Mouse (Mus musculus) spleen, adult 2 months (tissue): ENCODE data around the gene Gm49380. TPM values are rescaled to one million over a fixed set of nuclear protein-coding genes. Genes with fewer than 3 reads are reported as not detected.

Source experiments
- DNase-seq, 2 experiments: peaks; one replicate each; pipeline versions ENCODE4 v3.0.0 to v3.0.0-alpha.2; 2012 to 2021; ENCODE audit warnings: low spot score in 2 of 2, low read depth in 1 of 2
- H3K27ac ChIP-seq: fragments of 200-500 bp; 2 replicates; pipeline ENCODE4 v1.5.1; 2012; ENCODE audit warnings: low read length, inconsistent platforms; ENCODE audit not compliant: insufficient read depth
- H3K27me3 ChIP-seq: fragments of 200-500 bp; 2 replicates; pipeline ENCODE4 v1.6.1; 2012; ENCODE audit warnings: mild to moderate bottlenecking, moderate library complexity, low read length, inconsistent platforms; ENCODE audit not compliant: control insufficient read depth, insufficient read depth
- H3K36me3 ChIP-seq: fragments of 200-500 bp; 2 replicates; pipeline ENCODE4 v1.6.1; 2012; ENCODE audit warnings: mild to moderate bottlenecking, low read length, inconsistent platforms; ENCODE audit not compliant: control insufficient read depth, insufficient read depth
- H3K4me1 ChIP-seq: fragments of 200-500 bp; 2 replicates; pipeline ENCODE4 v1.6.1; 2011; ENCODE audit warnings: inconsistent platforms; ENCODE audit not compliant: control insufficient read depth, insufficient read depth, insufficient read length
- H3K4me3 ChIP-seq: fragments of 200-500 bp; 2 replicates; pipeline ENCODE4 v1.5.1; 2011; ENCODE audit warnings: mild to moderate bottlenecking, inconsistent platforms; ENCODE audit not compliant: insufficient read depth, insufficient read length; ENCODE audit errors: extremely low read depth
- CTCF ChIP-seq: fragments of 200-500 bp; IDR thresholded peaks from 2 replicates; pipeline ENCODE4 v1.5.1; 2011; ENCODE audit warnings: mild to moderate bottlenecking, inconsistent platforms; ENCODE audit not compliant: insufficient read depth, insufficient read length, insufficient replicate concordance; ENCODE audit errors: extremely low read depth
- POLR2A ChIP-seq: fragments of 200-500 bp; IDR thresholded peaks from 2 replicates; pipeline ENCODE4 v1.6.1; 2011; ENCODE audit warnings: low read depth, low read length, inconsistent platforms
- WGBS: fragments of 180-500 bp; shearing (Covaris S2); methylation state at CpG from one replicate; pipeline ENCODE4 v1.1.7; 2018; 5-methylcytosine and 5-hydroxymethylcytosine counted together
- polyA plus RNA-seq: library from polyadenylated mRNA; depleted of rRNA; stranded (reverse); fragments of >200 nt; gene quantifications from 2 replicates; pipeline ENCODE4 v1.2.3, GENCODE M21; 2012

Gm49380 gene
- polyA plus RNA-seq, 1 experiment, result not detected

DNA sequence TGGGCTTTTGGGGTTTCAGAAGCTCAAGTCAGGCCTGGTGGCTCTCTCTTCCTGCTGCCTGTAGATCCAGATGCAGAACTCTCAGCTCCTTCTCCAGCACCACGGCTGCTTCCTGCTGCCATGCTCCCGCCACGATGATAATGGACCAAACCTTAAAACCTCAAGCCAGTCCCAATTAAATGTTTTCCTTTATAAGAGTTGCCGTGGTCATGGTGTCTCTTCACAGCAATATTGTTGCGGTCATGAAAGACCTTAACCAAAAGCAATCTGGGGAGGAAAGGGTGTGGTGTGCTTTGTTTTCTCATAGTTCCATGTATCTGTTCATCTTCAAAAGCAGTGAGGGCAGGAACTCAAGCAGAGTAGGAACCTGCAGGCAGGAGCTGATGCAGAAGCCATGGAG lies 76.2 kb downstream of the Gm49380 start:
- Histone ChIP-seq H3K36me3 (no peaks in the 10 kb centered on the region), H3K27ac (no peak overlapping the region), H3K27me3 (no peaks in the 10 kb centered on the region), H3K4me3 (no peak overlapping the region), H3K4me1 (peaks cover 2% of the 10 kb centered on the region; the same call in 1 of the 2 replicates)
- DNase-seq, result no peak
- WGBS, result 83% methylated on average over 5 of the region's 5 CpGs
- no peak for TF ChIP-seq CTCF
- TF ChIP-seq POLR2A, result no peak

DNA sequence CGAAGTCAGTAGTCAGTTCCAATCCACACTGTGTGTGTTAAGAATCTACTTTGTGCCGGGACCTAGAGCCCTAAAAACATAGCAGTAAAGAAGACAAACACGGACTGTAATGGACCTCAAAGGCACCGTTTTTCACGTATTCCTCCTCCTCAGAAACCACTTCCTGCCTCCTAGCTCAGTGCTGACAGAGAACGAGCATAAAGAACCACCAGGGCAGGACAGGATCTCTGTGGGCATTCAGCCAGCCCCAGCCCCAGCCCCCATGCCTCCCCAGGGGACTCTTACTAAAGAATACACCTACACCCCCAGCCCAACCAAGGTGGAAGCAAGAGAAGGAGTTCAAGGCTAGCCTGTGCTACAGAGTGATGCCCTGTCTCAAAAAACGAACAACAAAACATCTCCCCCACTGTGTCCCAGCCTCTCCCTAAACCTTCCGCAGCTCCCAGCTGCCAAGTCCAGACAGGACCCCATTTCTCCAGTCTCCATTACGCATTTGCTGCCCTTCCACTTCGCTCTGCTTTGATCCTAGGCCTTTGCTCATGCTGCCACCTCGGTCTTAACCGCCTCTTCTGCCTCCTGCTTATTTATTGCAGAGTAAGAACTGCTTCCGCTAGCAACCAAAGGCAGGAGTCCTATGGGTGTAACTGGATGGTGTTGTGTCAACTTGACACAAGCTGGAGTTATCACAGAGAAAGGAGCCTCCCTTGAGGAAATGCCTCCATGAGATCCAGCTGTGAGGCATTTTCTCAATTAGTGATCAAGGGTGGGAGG lies 79.2 kb downstream of the Gm49380 start:
- TF ChIP-seq CTCF, result no peak
- no peak for TF ChIP-seq POLR2A
- Histone ChIP-seq H3K4me3 (peak overlapping the region; percentile 42; the same call in 1 of the 2 replicates), H3K36me3 (no peaks in the 10 kb centered on the region), H3K27ac (peak overlapping the region; percentile 77), H3K4me1 (peaks cover 2% of the 10 kb centered on the region; the same call in 1 of the 2 replicates), H3K27me3 (no peaks in the 10 kb centered on the region)
- WGBS, result 42% methylated on average over 13 of the region's 13 CpGs
- DNase-seq, result peak in 1 of 2 experiments; percentile 37

DNA sequence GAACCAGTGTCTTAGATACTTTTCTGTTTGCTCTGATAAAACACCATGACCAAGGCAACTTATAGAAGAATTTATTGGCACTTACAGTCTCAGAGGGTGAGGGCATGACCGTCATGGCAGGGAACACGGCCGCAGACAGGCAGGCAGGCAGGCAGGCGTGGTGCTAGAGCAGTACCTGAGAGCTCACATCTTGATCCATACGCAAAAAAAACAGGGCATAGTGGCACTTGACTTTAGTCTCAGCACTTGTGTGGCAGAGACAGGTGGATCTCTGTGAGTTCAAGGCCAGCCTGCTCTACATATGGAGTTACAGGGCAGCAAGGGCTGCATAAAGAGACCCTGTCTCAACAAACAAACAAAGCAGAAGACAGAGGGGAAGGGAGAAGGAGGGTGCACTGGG lies 80.0 kb downstream of the Gm49380 start:
- Histone ChIP-seq H3K4me3 (0 out of 2 replicates have a peak overlapping the region, but pooled peaks have one; percentile 25), H3K27me3 (no peaks in the 10 kb centered on the region), H3K4me1 (peaks cover 2% of the 10 kb centered on the region; the same call in 1 of the 2 replicates), H3K36me3 (no peaks in the 10 kb centered on the region), H3K27ac (peak overlapping the region; percentile 77)
- no peak for DNase-seq
- WGBS, result 89% methylated on average over 5 of the region's 5 CpGs
- no peak for TF ChIP-seq POLR2A
- TF ChIP-seq CTCF, result no peak

DNA sequence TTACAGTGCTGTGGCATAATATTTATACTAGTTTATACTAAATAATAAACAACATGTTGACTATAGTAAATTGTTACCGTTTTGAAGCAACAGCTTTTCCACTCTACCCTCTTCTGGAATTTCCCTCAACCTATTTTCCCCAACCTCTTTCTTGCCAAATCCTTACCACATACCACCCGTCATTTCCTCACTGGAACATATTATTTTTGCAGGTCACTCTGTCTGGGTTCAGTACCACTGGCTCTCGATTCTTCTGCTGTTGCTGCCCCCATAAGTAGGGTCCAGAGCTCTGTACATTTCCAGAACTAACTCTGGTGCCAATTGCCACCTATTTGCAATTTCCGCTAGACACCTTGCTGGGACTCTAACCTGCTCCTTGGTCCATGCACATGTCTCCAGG lies 81.4 kb downstream of the Gm49380 start:
- Histone ChIP-seq H3K27ac (peak overlapping the region; percentile 40; the same call in 1 of the 2 replicates), H3K27me3 (no peaks in the 10 kb centered on the region), H3K4me3 (no peak overlapping the region), H3K4me1 (peaks cover 2% of the 10 kb centered on the region; the same call in 1 of the 2 replicates), H3K36me3 (no peaks in the 10 kb centered on the region)
- no peak for DNase-seq
- 67% methylated on average over 4 of the region's 4 CpGs for WGBS
- TF ChIP-seq POLR2A, result no peak
- no peak for TF ChIP-seq CTCF

DNA sequence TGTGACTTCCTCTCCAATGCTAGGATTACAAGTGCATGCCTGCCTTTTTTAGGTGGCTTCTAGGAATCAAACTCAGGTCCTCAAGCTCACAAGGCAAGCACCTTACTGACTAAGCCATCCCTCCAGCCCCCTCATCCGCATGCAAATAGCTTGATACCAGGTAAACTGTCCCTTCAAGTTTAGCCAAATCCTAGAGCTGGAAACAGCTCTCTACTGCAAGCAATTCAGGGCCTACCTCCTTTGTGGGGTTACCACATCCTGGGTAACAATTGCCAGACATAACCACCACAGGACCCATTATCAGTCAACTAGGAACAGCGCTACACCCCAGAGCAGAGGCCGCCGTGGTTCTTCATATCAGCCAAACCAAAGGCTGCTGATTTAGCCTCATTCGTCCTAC lies 82.2 kb downstream of the Gm49380 start:
- Histone ChIP-seq H3K27me3 (no peaks in the 10 kb centered on the region), H3K4me1 (peaks cover 2% of the 10 kb centered on the region; the same call in 1 of the 2 replicates), H3K27ac (peak overlapping the region; percentile 71), H3K36me3 (no peaks in the 10 kb centered on the region), H3K4me3 (no peak overlapping the region)
- peak in 1 of 2 experiments; percentile 45 for DNase-seq
- 38% methylated on average over 5 of the region's 5 CpGs for WGBS
- TF ChIP-seq POLR2A (no peak), CTCF (no peak)

DNA sequence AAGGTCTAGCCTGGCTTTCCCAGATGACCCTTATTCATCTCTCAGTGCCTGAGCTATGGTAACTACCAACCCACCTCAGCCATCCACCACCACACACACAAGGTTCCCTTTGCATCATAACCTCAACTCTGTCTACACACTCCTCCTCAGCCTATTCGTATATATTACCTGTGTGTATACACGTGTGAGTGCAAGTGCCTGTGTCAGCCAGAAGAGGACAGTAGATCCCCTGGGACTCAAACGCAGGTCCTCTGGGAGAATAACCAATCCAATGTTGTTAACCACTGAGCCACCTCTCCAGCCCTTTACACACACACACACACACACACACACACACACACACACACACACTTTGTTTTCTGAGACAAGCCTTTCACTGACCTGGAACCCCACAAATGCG lies 82.7 kb downstream of the Gm49380 start:
- H3K4me3 ChIP-seq, result no peak overlapping the region
- peak overlapping the region; percentile 71 for H3K27ac ChIP-seq
- no peaks in the 10 kb centered on the region for H3K36me3 ChIP-seq
- 66% methylated on average over 4 of the region's 4 CpGs for WGBS
- peaks cover 2% of the 10 kb centered on the region; the same call in 1 of the 2 replicates for H3K4me1 ChIP-seq
- no peak for DNase-seq
- no peak for TF ChIP-seq POLR2A
- TF ChIP-seq CTCF, result no peak
- no peaks in the 10 kb centered on the region for H3K27me3 ChIP-seq
